Mouse (Mus musculus) urinary bladder, adult 2 months (tissue): Measurements from ENCODE around the gene Cwh43. TPM values are rescaled to one million over a fixed set of nuclear protein-coding genes. Genes with fewer than 3 reads are reported as not detected.
A peak's percentile ranks its signal among the peaks of the same experiment; 100 is the strongest.

Experiments used
- DNase-seq: peaks from one replicate; pipeline ENCODE4 v3.0.0; 2022; ENCODE audit warnings: low spot score
- polyA plus RNA-seq: library from polyadenylated mRNA; depleted of rRNA; stranded (reverse); fragments of >200 nt; gene quantifications from 2 replicates; pipeline ENCODE4 v1.2.3, GENCODE M21; 2012

Gene Cwh43
- polyA plus RNA-seq, 1 experiment, result 0.50 TPM

GRCm38 (mm10) chr5:73399768-73400526 is 5.9 kb upstream of the Cwh43 start:
- no peak for DNase-seq

GRCm38 (mm10) chr5:73401341-73401740 is 4.5 kb upstream of the Cwh43 start:
- no peak for DNase-seq

- no peak for DNase-seq
These were observed 3.0 kb upstream of the Cwh43 start for GRCm38 (mm10) chr5:73402911-73403310.

GRCm38 (mm10) chr5:73403311-73404068 is 2.4 kb upstream of the Cwh43 start:
- DNase-seq, result no peak

GRCm38 (mm10) chr5:73404790-73405189 is 1.1 kb upstream of the Cwh43 start:
- DNase-seq, result no peak

GRCm38 (mm10) chr5:73406861-73407260 is 986 bp downstream of the Cwh43 start:
- no peak for DNase-seq

- no peak for DNase-seq
These were observed 4.1 kb downstream of the Cwh43 start for GRCm38 (mm10) chr5:73409970-73410369.

- no peak for DNase-seq
These were observed 5.9 kb downstream of the Cwh43 start for GRCm38 (mm10) chr5:73411771-73412170.

GRCm38 (mm10) chr5:73414172-73414571 is 8.3 kb downstream of the Cwh43 start:
- no peak for DNase-seq

- no peak for DNase-seq
These were observed 13.3 kb downstream of the Cwh43 start for GRCm38 (mm10) chr5:73419045-73419695.

GRCm38 (mm10) chr5:73426824-73427223 is 20.9 kb downstream of the Cwh43 start:
- DNase-seq, result no peak

GRCm38 (mm10) chr5:73431581-73431980 is 25.7 kb downstream of the Cwh43 start:
- peak; percentile 45 for DNase-seq

- no peak for DNase-seq
These were observed 26.9 kb downstream of the Cwh43 start for GRCm38 (mm10) chr5:73432805-73433204.

GRCm38 (mm10) chr5:73434764-73435163 is 28.9 kb downstream of the Cwh43 start:
- no peak for DNase-seq

GRCm38 (mm10) chr5:73442176-73442575 is 36.3 kb downstream of the Cwh43 start:
- DNase-seq, result no peak

GRCm38 (mm10) chr5:73450276-73450675 is 44.4 kb downstream of the Cwh43 start:
- no peak for DNase-seq

- DNase-seq, result no peak
These were observed 48.8 kb downstream of the Cwh43 start for GRCm38 (mm10) chr5:73454502-73455306.

- DNase-seq, result no peak
These were observed 49.4 kb downstream of the Cwh43 start for GRCm38 (mm10) chr5:73455307-73455687.

- no peak for DNase-seq
These were observed 62.9 kb downstream of the Cwh43 start for GRCm38 (mm10) chr5:73468462-73469433.
